Comparison of ENCODE assay signal across 12 mouse cellular contexts in the genomic region with DNA sequence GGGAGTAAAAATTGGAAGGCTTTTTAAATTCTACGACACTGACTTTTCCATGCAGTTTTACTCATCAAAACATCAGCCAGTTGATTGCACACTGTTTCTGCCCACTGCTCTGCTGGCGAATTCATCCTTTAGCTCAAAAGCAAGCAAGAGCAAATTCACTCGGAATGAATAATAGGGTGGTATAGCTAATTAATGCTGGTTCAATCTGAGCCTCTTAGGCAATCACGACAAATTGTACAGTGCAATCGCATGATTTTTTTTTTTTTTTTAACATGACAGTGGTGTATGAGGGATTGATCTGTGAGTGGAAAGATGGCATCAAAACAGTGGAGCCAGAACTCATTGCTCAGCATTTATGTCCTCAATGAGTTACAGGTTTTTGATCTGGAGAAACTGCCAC.
"Had no signal": no experiment of that assay in that cellular context is flagged by ENCODE, and none has a peak within 500 bp of the region (broad histone marks: within the 10 kb centered on the region; RNA-seq: fewer than 3 reads in every experiment).

No protein-coding gene starts in this region.

- H3K36me3 ChIP-seq: limb, embryonic 13.5 days; midbrain, embryonic 12.5 days; neural tube, embryonic 12.5 days; stomach, embryonic 15.5 days had no signal

- H3K4me2 ChIP-seq: limb, embryonic 13.5 days; midbrain, embryonic 12.5 days; neural tube, embryonic 12.5 days; stomach, embryonic 15.5 days had no signal

- H3K9ac ChIP-seq: limb, embryonic 13.5 days; liver, embryonic 14.5 days; midbrain, embryonic 12.5 days; neural tube, embryonic 12.5 days; stomach, embryonic 15.5 days had no signal

- H3K9me3 ChIP-seq: limb, embryonic 13.5 days; midbrain, embryonic 12.5 days; neural tube, embryonic 12.5 days; stomach, embryonic 15.5 days had no signal

- DNase-seq: kidney, adult 11 months; kidney, adult 9 months; kidney, postnatal 14 days; left cerebral cortex, postnatal 4 days; lung, adult 18-20 months; thymus, postnatal 36 days had no signal

- H3K4me3 ChIP-seq: limb, embryonic 13.5 days; midbrain, embryonic 12.5 days; myocyte; neural tube, embryonic 12.5 days; stomach, embryonic 15.5 days had no signal

- H3K27ac ChIP-seq: limb, embryonic 13.5 days; liver, embryonic 14.5 days; midbrain, embryonic 12.5 days; neural tube, embryonic 12.5 days; stomach, embryonic 15.5 days had no signal

- H3K4me1 ChIP-seq: limb, embryonic 13.5 days; midbrain, embryonic 12.5 days; neural tube, embryonic 12.5 days; stomach, embryonic 15.5 days had no signal

- H3K27me3 ChIP-seq: limb, embryonic 13.5 days; midbrain, embryonic 12.5 days; neural tube, embryonic 12.5 days; stomach, embryonic 15.5 days had no signal
